Mouse (Mus musculus): ENCODE measurements around the gene Xpnpep3. TPM values are rescaled to one million over a fixed set of nuclear protein-coding genes. Genes with fewer than 3 reads are reported as not detected.
"Not testable (repeated sequence)": the region's sequence is repeated elsewhere in the genome, so short reads cannot be mapped to it uniquely, and the experiment has no call there.

Gene Xpnpep3
- total and polyA plus RNA-seq, 3 experiments: 5.8 to 12.9 (median 10.8) TPM

DNA sequence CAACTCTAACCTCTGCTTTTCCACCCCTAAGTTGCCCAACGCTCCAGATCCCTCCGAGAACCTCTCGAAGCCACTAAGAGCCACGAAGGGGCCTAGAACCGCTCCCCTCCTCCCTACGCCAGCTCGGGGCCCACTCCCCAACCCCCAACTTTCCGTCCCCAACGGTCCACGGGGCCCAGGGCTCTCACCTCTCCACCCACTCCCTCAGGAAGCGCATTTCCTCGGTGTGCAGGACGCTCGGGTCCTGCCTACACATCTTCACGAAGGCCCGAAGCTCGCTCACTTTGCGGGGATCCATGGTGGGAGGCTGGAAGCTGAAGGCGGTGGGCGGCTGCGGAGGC is 671 bp upstream of the Xpnpep3 start:
- H3K9ac ChIP-seq (ENCODE audit: low read depth, low read length): peak overlapping the region; percentile 99
- H3K27ac ChIP-seq: peak overlapping the region; percentile 100
- H3K36me3 ChIP-seq (ENCODE audit: control insufficient read depth, insufficient read depth, low read length): peaks cover 13% of the 10 kb centered on the region
- WGBS: under 1% methylated on average over 19 of the region's 21 CpGs
- H3K4me1 ChIP-seq (ENCODE audit: control insufficient read depth, insufficient read depth, low read length): peaks cover 2% of the 10 kb centered on the region
- no peak for DNase-seq
- intact Hi-C loops (cut with DNase I): no loop called here
- peak overlapping the region; percentile 85 for H3K4me3 ChIP-seq
- no peaks in the 10 kb centered on the region for H3K79me2 ChIP-seq (replicated peaks; ENCODE audit: control insufficient read depth, insufficient read depth, low read length)
- no peaks in the 10 kb centered on the region for H3K27me3 ChIP-seq (ENCODE audit: control insufficient read depth, insufficient read depth, low read length)
- TF ChIP-seq CTCF (IDR thresholded peaks at IDR 0.05) (no peak), POLR2A (IDR thresholded peaks at IDR 0.05; ENCODE audit: insufficient read depth, low read depth, low read length) (no peak), EP300 (IDR thresholded peaks at IDR 0.05; ENCODE audit: insufficient read depth, low read depth, low read length) (no peak)

DNA sequence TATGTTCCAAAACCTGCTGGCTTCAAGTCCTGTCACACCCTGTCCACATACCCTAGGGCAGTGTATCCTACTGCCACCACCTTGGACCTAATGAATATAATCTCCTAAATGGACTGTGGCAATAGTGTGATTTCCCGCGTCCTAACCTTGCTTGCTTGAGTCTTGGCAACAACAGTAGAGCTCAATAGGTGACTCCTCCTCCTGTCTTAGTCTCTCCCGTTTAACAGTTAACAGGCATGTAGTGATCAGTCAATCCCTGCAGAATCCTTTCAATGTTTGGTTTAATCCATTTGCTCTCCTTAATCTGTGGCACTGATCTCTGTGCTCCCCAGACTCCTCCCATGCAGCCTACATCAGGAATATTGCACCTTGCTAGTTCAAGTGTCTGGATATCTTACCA is 5.1 kb downstream of the Xpnpep3 start:
- no peaks in the 10 kb centered on the region for H3K27me3 ChIP-seq (ENCODE audit: control insufficient read depth, insufficient read depth, low read length)
- H3K9ac ChIP-seq (ENCODE audit: low read depth, low read length): no peak overlapping the region
- intact Hi-C loops (cut with DNase I): no loop called here
- H3K4me1 ChIP-seq (ENCODE audit: control insufficient read depth, insufficient read depth, low read length): no peaks in the 10 kb centered on the region; the same call in 1 of the 2 replicates
- no peak for TF ChIP-seq EP300 (IDR thresholded peaks at IDR 0.05; ENCODE audit: insufficient read depth, low read depth, low read length)
- no peak for TF ChIP-seq POLR2A (IDR thresholded peaks at IDR 0.05; ENCODE audit: insufficient read depth, low read depth, low read length)
- no peak for TF ChIP-seq CTCF (IDR thresholded peaks at IDR 0.05)
- no peaks in the 10 kb centered on the region; the same call in 1 of the 2 replicates for H3K79me2 ChIP-seq (replicated peaks; ENCODE audit: control insufficient read depth, insufficient read depth, low read length)
- no peaks in the 10 kb centered on the region for H3K36me3 ChIP-seq (ENCODE audit: control insufficient read depth, insufficient read depth, low read length)
- no peak for DNase-seq
- 83% methylated on average over 3 of the region's 3 CpGs for WGBS
- H3K27ac ChIP-seq: no peak overlapping the region
- no peak overlapping the region for H3K4me3 ChIP-seq

- no peak for TF ChIP-seq EP300 (IDR thresholded peaks at IDR 0.05; ENCODE audit: insufficient read depth, low read depth, low read length)
- TF ChIP-seq CTCF (IDR thresholded peaks at IDR 0.05): no peak
- TF ChIP-seq POLR2A (IDR thresholded peaks at IDR 0.05; ENCODE audit: insufficient read depth, low read depth, low read length): no peak
- 94% methylated on average over 1 of the region's 1 CpGs for WGBS
- Histone ChIP-seq H3K4me1 (ENCODE audit: control insufficient read depth, insufficient read depth, low read length) (no peaks in the 10 kb centered on the region), H3K4me3 (no peak within 1 kb of the TSS), H3K9ac (ENCODE audit: low read depth, low read length) (no peak within 1 kb of the TSS), H3K79me2 (replicated peaks; ENCODE audit: control insufficient read depth, insufficient read depth, low read length) (no peaks in the 10 kb centered on the region; the same call in 1 of the 2 replicates), H3K27me3 (ENCODE audit: control insufficient read depth, insufficient read depth, low read length) (no peaks in the 10 kb centered on the region), H3K27ac (no peak within 1 kb of the TSS), H3K36me3 (ENCODE audit: control insufficient read depth, insufficient read depth, low read length) (no peaks in the 10 kb centered on the region)
- DNase-seq: no peak
- intact Hi-C loops (cut with DNase I): no loop called here
These were observed 8.3 kb downstream of the Xpnpep3 start, which contains the start of gene Dnajb7 for GRCm38 (mm10) chr15:81408199-81408598. Dnajb7 (minus strand) TSS chr15:81408299.

GRCm38 (mm10) chr15:81416763-81417310 is 16.9 kb downstream of the Xpnpep3 start:
- H3K9ac ChIP-seq (ENCODE audit: low read depth, low read length); H3K79me2 ChIP-seq (replicated peaks; ENCODE audit: control insufficient read depth, insufficient read depth, low read length); H3K27me3 ChIP-seq (ENCODE audit: control insufficient read depth, insufficient read depth, low read length); intact Hi-C loops (cut with DNase I); H3K4me1 ChIP-seq (ENCODE audit: control insufficient read depth, insufficient read depth, low read length); H3K4me3 ChIP-seq; H3K27ac ChIP-seq; H3K36me3 ChIP-seq (ENCODE audit: control insufficient read depth, insufficient read depth, low read length): not testable (repeated sequence)
- 10% methylated on average over 22 of the region's 22 CpGs for WGBS
- DNase-seq: peak; percentile 33 to 68

DNA sequence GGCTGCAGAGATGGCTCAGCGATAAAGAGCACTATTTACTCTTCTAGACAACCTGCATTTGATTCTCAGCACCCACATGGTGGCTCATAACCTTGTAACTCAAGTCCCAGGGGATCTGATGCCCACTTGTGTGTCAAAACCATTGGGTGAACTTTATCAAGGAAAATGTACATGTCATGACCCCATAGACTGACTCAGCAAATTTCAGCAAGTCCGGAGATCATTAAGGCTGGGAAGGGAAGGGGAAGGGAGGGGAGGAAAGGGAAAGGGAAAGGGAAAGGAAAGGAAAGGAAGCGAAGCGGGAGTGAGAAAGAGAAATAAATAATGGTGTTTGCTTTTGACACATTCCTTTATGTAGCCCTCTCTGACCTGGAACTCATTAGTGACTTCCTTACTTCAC is 18.1 kb downstream of the Xpnpep3 start:
- Histone ChIP-seq H3K4me1 (ENCODE audit: control insufficient read depth, insufficient read depth, low read length) (no peaks in the 10 kb centered on the region; the same call in 1 of the 2 replicates), H3K4me3 (no peak overlapping the region), H3K36me3 (ENCODE audit: control insufficient read depth, insufficient read depth, low read length) (peaks cover 4% of the 10 kb centered on the region), H3K79me2 (replicated peaks; ENCODE audit: control insufficient read depth, insufficient read depth, low read length) (no peaks in the 10 kb centered on the region; the same call in 1 of the 2 replicates), H3K27me3 (ENCODE audit: control insufficient read depth, insufficient read depth, low read length) (no peaks in the 10 kb centered on the region), H3K27ac (no peak overlapping the region), H3K9ac (ENCODE audit: low read depth, low read length) (no peak overlapping the region)
- 76% methylated on average over 4 of the region's 4 CpGs for WGBS
- no peak for DNase-seq
- intact Hi-C loops (cut with DNase I): no loop called here
- TF ChIP-seq POLR2A (IDR thresholded peaks at IDR 0.05; ENCODE audit: insufficient read depth, low read depth, low read length) (no peak), CTCF (IDR thresholded peaks at IDR 0.05) (no peak), EP300 (IDR thresholded peaks at IDR 0.05; ENCODE audit: insufficient read depth, low read depth, low read length) (no peak)

GRCm38 (mm10) chr15:81421454-81421853 is 21.5 kb downstream of the Xpnpep3 start:
- H3K36me3 ChIP-seq (ENCODE audit: control insufficient read depth, insufficient read depth, low read length): peaks cover 3% of the 10 kb centered on the region
- no peaks in the 10 kb centered on the region; the same call in 1 of the 2 replicates for H3K4me1 ChIP-seq (ENCODE audit: control insufficient read depth, insufficient read depth, low read length)
- no peak overlapping the region for H3K27ac ChIP-seq
- TF ChIP-seq EP300 (IDR thresholded peaks at IDR 0.05; ENCODE audit: insufficient read depth, low read depth, low read length) (no peak), CTCF (IDR thresholded peaks at IDR 0.05) (no peak), POLR2A (IDR thresholded peaks at IDR 0.05; ENCODE audit: insufficient read depth, low read depth, low read length) (no peak)
- WGBS: 78% methylated on average over 1 of the region's 1 CpGs
- H3K79me2 ChIP-seq (replicated peaks; ENCODE audit: control insufficient read depth, insufficient read depth, low read length): no peaks in the 10 kb centered on the region; the same call in 1 of the 2 replicates
- intact Hi-C loops (cut with DNase I): no loop called here
- no peak overlapping the region for H3K9ac ChIP-seq (ENCODE audit: low read depth, low read length)
- no peaks in the 10 kb centered on the region for H3K27me3 ChIP-seq (ENCODE audit: control insufficient read depth, insufficient read depth, low read length)
- DNase-seq: no peak
- H3K4me3 ChIP-seq: no peak overlapping the region
